Comparison of ENCODE assay signal across 10 mouse cellular contexts in genomic region chr7:64451441-64451840, GRCm38 (mm10). TPM values are rescaled to one million over a fixed set of nuclear protein-coding genes. Genes with fewer than 3 reads are reported as not detected.
DNase-seq lines count a peak whose midpoint lies in the region; TF ChIP-seq lines count a peak whose summit lies in the region.
"Had no signal": no experiment of that assay in that cellular context is flagged by ENCODE, and none has a peak within 500 bp of the region (broad histone marks: within the 10 kb centered on the region; RNA-seq: fewer than 3 reads in every experiment).

No protein-coding gene starts in this region.

- H3K4me3 ChIP-seq in left cerebral cortex, adult 2 months, result no peak overlapping the region
- H3K4me3 ChIP-seq in kidney, adult 2 months (ENCODE audit: insufficient read depth, low read depth, low read length), result no peak overlapping the region

- no peaks in the 10 kb centered on the region for H3K36me3 ChIP-seq in kidney, adult 2 months (ENCODE audit: control insufficient read depth, insufficient read depth, low read length)

- WGBS in kidney, adult 2 months, result 79% methylated on average over 4 of the region's 4 CpGs

- H3K27ac ChIP-seq in left cerebral cortex, adult 2 months, result peak overlapping the region; percentile 45
- H3K27ac ChIP-seq in kidney, adult 2 months (ENCODE audit: insufficient read depth, low read depth, low read length), result no peak overlapping the region

- TF ChIP-seq POLR2A in kidney, adult 2 months (IDR thresholded peaks at IDR 0.05; ENCODE audit: low read depth, low read length), result no peak

- no peak for TF ChIP-seq CTCF in left cerebral cortex, adult 2 months (IDR thresholded peaks at IDR 0.05)
- TF ChIP-seq CTCF in kidney, adult 2 months (conservative IDR thresholded peaks at IDR 0.05; ENCODE audit: insufficient read depth, insufficient read length, low read depth, low read length), result no peak

- DNase-seq in cerebellum, adult 9-10 months, result peak; percentile 91
- peak; percentile 48 to 62 for DNase-seq in frontal cortex, postnatal 10 days (ENCODE audit: low spot score in 2 of 2)
- DNase-seq in left cerebral cortex, adult 2 months (ENCODE audit: extremely low spot score in 1 of 2, low spot score in 2 of 2), result peak in 1 of 2 experiments; percentile 52
- peak; percentile 93 for DNase-seq in retina, postnatal 1 day
- no peak for DNase-seq in gastrocnemius, postnatal 25 days
- no peak for DNase-seq in lung, postnatal 14 days
- DNase-seq in kidney, adult 2 months, result no peak
- no peak for DNase-seq in thymus, postnatal 4 days
- DNase-seq: thymus, adult 2 months had no signal

- no peaks in the 10 kb centered on the region for H3K4me1 ChIP-seq in kidney, adult 2 months (ENCODE audit: control insufficient read depth, insufficient read depth, low read length)

- intact Hi-C loops in left cerebral cortex, adult 2 months (cut with DNase I), result loop anchor here (5.0 kb wide), 4 partner anchors 51 to 291 kb away; partner anchors contain the start of gene Apba2

- no peaks in the 10 kb centered on the region; the same call in 1 of the 2 replicates for H3K27me3 ChIP-seq in kidney, adult 2 months (replicated peaks; ENCODE audit: control insufficient read depth, insufficient read depth, low read length)

RNA-seq across cellular contexts. Expression of gene Apba2, which starts 50.1 kb away (rescaled TPM):
- total RNA-seq in left cerebral cortex, adult 2 months (2021), result 100 to 1,000 TPM; 261 to 283 TPM
- total RNA-seq in gastrocnemius, postnatal 25 days (2021), result under 1 TPM; 0.24 to 0.28 TPM
- polyA plus RNA-seq in kidney, adult 2 months (2012; rRNA removed), result 0.48 TPM in 2 replicates
- total RNA-seq: MEL had no signal

RNA-seq across cellular contexts. Expression of gene Mcee, which starts 59.0 kb away (rescaled TPM):
- total RNA-seq in left cerebral cortex, adult 2 months (2021), result 10 to 100 TPM; 45.8 to 49.5 TPM
- 10 to 100 TPM; 73.8 to 92.1 TPM for total RNA-seq in gastrocnemius, postnatal 25 days (2021)
- 77.6 and 106 TPM in 2 replicates for polyA plus RNA-seq in kidney, adult 2 months (2012; rRNA removed)

RNA-seq across cellular contexts. Expression of gene Mphosph10, which starts 59.4 kb away (rescaled TPM):
- total RNA-seq in left cerebral cortex, adult 2 months (2021), result 10 to 100 TPM; 20.4 to 20.7 TPM
- total RNA-seq in gastrocnemius, postnatal 25 days (2021), result 10 to 100 TPM; 12.1 to 13.9 TPM
- polyA plus RNA-seq in kidney, adult 2 months (2012; rRNA removed), result 0.95 and 1.5 TPM in 2 replicates

Comparison
In these comparisons a context has a peak if more than half of its experiments do, and no peak if none do; other contexts are left out.
1. DNase-seq: peak in cerebellum, adult 9-10 months (single experiment), frontal cortex, postnatal 10 days (2 of 2) and retina, postnatal 1 day (single experiment); none in gastrocnemius, postnatal 25 days (single experiment), lung, postnatal 14 days (single experiment), kidney, adult 2 months (single experiment) and thymus, postnatal 4 days (single experiment).
2. RNA of gene Apba2, which starts 50.1 kb away (total RNA-seq): 261 to 283 TPM in left cerebral cortex, adult 2 months; 0.24 to 0.28 TPM in gastrocnemius, postnatal 25 days; every median in the first group is over 100 times any median in the second.